Mouse (Mus musculus): Measurements from ENCODE around the gene Lctl.

The Lctl gene

DNA sequence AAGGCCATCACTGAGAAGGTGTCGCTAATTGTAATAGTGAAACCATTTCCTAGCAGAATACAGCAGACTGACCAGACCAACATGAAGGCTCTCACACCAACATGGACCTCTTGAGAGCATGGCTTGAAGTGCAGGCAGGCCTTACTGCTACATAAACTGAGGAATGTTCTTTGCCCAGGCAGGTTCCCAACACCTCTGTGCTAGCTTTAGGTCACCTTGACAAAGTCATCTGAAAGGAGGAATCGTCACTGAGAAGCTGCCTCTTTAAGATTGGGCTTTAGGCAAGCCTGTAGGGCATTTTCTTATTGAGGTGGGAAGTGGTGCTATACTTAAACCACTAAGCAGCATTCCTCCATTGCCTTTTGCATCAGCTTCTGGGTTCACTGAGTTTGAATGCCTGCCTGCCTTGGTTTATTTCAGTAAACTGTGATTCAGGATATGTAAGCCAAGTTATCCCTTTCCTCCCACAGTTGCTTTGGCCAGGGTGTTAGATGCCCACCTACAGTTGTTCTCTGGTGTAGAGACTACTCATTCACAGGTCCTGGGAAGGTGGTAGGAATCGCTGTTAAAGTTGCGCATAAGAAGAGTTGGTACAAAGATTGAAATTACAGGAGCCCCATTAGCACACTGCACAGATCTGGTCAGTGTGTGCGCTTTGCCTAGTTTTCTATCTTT lies 67.4 kb downstream of the Lctl start:
- intact Hi-C loops (cut with DNase I), result no loop called here
